Mouse (Mus musculus): Measurements from ENCODE around the gene Lfng. TPM values are rescaled to one million over a fixed set of nuclear protein-coding genes. Genes with fewer than 3 reads are reported as not detected.

The Lfng gene
- polyA plus RNA-seq (2017; shearing (Covaris generic)): 92.8 TPM

DNA sequence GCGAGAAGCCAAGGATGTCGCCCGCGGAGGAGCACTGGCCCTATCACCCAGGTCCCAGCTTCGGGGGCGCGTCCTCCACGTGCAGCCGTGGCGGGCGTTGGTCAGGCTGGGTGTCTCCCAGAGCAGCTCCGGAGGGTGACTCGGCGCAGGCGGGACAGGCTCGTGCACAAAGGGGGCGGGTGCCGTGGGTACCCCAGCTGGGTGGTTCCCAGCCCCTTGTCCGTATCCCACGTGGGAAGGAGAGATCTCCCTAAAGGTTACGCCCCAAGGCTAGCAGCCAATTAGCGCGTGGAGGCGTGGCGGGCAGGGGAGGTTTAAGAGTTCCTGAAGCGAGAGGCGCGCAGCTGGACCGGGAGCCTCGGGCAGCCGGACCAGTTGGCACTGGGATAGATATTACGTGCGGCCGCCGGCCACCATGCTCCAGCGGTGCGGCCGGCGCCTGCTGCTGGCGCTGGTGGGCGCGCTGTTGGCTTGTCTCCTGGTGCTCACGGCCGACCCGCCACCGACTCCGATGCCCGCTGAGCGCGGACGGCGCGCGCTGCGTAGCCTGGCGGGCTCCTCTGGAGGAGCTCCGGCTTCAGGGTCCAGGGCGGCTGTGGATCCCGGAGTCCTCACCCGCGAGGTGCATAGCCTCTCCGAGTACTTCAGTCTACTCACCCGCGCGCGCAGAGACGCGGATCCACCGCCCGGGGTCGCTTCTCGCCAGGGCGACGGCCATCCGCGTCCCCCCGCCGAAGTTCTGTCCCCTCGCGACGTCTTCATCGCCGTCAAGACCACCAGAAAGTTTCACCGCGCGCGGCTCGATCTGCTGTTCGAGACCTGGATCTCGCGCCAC is at the start of gene Lfng:
Gene Lfng (plus strand): TSS at position 320 of the 835 bp plus-strand sequence.

GRCm38 (mm10) chr5:140564896-140565295 is 42.2 kb upstream of the Lfng start, which contains the start of gene Grifin:
Gene Grifin (minus strand): TSS chr5:140565071.

DNA sequence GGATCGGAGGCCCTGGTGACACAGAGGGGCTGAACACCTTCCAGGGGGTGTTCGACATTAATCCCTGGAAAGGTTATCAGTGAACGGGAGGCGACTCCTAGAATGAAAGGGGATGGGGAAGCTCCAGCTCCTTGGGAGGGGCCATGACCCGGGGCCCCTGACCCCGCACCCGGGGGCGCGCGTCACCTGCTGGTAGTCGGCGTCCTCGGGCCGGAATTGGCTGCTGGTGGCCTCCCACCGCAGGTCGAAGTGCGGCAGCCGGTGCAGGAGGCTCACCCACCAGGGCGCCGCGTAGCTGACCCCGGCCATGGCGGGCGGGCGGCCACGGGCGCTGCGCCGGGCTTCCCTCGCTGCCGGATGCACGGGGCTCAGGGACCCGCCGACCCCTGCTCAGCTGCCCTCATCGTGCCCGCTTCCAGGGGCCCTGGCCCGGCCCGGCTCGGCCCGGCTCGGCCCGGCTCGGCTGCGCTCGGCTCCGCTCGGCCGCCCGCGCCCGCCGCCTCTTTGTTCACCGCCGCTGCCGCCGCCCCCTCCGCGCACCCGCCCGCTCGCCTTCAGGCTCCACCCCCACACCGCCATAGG is 41.5 kb downstream of the Lfng start, which contains the start of gene Ttyh3:
Gene Ttyh3 (minus strand): TSS at position 513 of the 582 bp plus-strand sequence.

Other genes starting within 250 kb of the Lfng start
- gene Snx8, start 218.1 kb upstream of the Lfng start, polyA plus RNA-seq (2017; shearing (Covaris generic)): 3.1 TPM
- gene Eif3b, start 188.0 kb upstream of the Lfng start, polyA plus RNA-seq (2017; shearing (Covaris generic)): 60.1 TPM
- gene Gm4869, start 161.7 kb upstream of the Lfng start, polyA plus RNA-seq (2017; shearing (Covaris generic)): not detected
- 44.7 TPM for gene Chst12, start 101.8 kb upstream of the Lfng start, polyA plus RNA-seq (2017; shearing (Covaris generic))
- gene Grifin, start 42.2 kb upstream of the Lfng start, polyA plus RNA-seq (2017; shearing (Covaris generic)): 1.5 TPM
- 3.7 TPM for gene Ttyh3, start 41.7 kb downstream of the Lfng start, polyA plus RNA-seq (2017; shearing (Covaris generic))
- 49.0 TPM for gene Iqce, start 95.1 kb downstream of the Lfng start, polyA plus RNA-seq (2017; shearing (Covaris generic))
- 48.0 TPM for gene Brat1, start 97.7 kb downstream of the Lfng start, polyA plus RNA-seq (2017; shearing (Covaris generic))
- 1.5 TPM for gene Amz1, start 116.8 kb downstream of the Lfng start, polyA plus RNA-seq (2017; shearing (Covaris generic))
- gene Gna12, start 223.1 kb downstream of the Lfng start, polyA plus RNA-seq (2017; shearing (Covaris generic)): 3.6 TPM